Mouse (Mus musculus): ENCODE results near the gene Slc24a3.

Slc24a3 gene

GRCm38 (mm10) chr2:145197076-145197475, 29.5 kb downstream of the Slc24a3 start:
- DNase-seq (ENCODE audit: low read depth, low spot score), result no peak

- no peak for DNase-seq (ENCODE audit: low read depth, low spot score)
Measured at GRCm38 (mm10) chr2:145213587-145213986, 46.0 kb downstream of the Slc24a3 start.

- no peak for DNase-seq (ENCODE audit: low read depth, low spot score)
Measured at GRCm38 (mm10) chr2:145214086-145214831, 46.7 kb downstream of the Slc24a3 start.

- no peak for DNase-seq (ENCODE audit: low read depth, low spot score)
Measured at GRCm38 (mm10) chr2:145216580-145216979, 49.0 kb downstream of the Slc24a3 start.

- no peak for DNase-seq (ENCODE audit: low read depth, low spot score)
Measured at GRCm38 (mm10) chr2:145217422-145217821, 49.9 kb downstream of the Slc24a3 start.

- DNase-seq (ENCODE audit: low read depth, low spot score), result no peak
Measured at GRCm38 (mm10) chr2:145219246-145219645, 51.7 kb downstream of the Slc24a3 start.

- DNase-seq (ENCODE audit: low read depth, low spot score), result no peak
Measured at GRCm38 (mm10) chr2:145223646-145224045, 56.1 kb downstream of the Slc24a3 start.

- DNase-seq (ENCODE audit: low read depth, low spot score), result no peak
Measured at GRCm38 (mm10) chr2:145225640-145226039, 58.1 kb downstream of the Slc24a3 start.

- DNase-seq (ENCODE audit: low read depth, low spot score), result no peak
Measured at GRCm38 (mm10) chr2:145226100-145226499, 58.5 kb downstream of the Slc24a3 start.

GRCm38 (mm10) chr2:145227351-145227750, 59.8 kb downstream of the Slc24a3 start:
- DNase-seq (ENCODE audit: low read depth, low spot score), result no peak

GRCm38 (mm10) chr2:145232764-145233484, 65.4 kb downstream of the Slc24a3 start:
- peak; percentile 33 for DNase-seq (ENCODE audit: low read depth, low spot score)

- no peak for DNase-seq (ENCODE audit: low read depth, low spot score)
Measured at GRCm38 (mm10) chr2:145233547-145234398, 66.2 kb downstream of the Slc24a3 start.

- no peak for DNase-seq (ENCODE audit: low read depth, low spot score)
Measured at GRCm38 (mm10) chr2:145246384-145246783, 78.8 kb downstream of the Slc24a3 start.

- DNase-seq (ENCODE audit: low read depth, low spot score), result no peak
Measured at GRCm38 (mm10) chr2:145248185-145248584, 80.6 kb downstream of the Slc24a3 start.

- no peak for DNase-seq (ENCODE audit: low read depth, low spot score)
Measured at GRCm38 (mm10) chr2:145257332-145257731, 89.8 kb downstream of the Slc24a3 start.

GRCm38 (mm10) chr2:145257855-145258254, 90.3 kb downstream of the Slc24a3 start:
- DNase-seq (ENCODE audit: low read depth, low spot score), result no peak

GRCm38 (mm10) chr2:145260574-145260973, 93.0 kb downstream of the Slc24a3 start:
- no peak for DNase-seq (ENCODE audit: low read depth, low spot score)

- no peak for DNase-seq (ENCODE audit: low read depth, low spot score)
Measured at GRCm38 (mm10) chr2:145262153-145262552, 94.6 kb downstream of the Slc24a3 start.

GRCm38 (mm10) chr2:145266723-145267122, 99.2 kb downstream of the Slc24a3 start:
- DNase-seq (ENCODE audit: low read depth, low spot score), result peak; percentile 7

- no peak for DNase-seq (ENCODE audit: low read depth, low spot score)
Measured at GRCm38 (mm10) chr2:145268971-145269370, 101.4 kb downstream of the Slc24a3 start.

GRCm38 (mm10) chr2:145269410-145269809, 101.9 kb downstream of the Slc24a3 start:
- no peak for DNase-seq (ENCODE audit: low read depth, low spot score)
